Mouse (Mus musculus) E14TG2a.4 (cell line): ENCODE data around the gene Plppr3.
A peak's percentile ranks its signal among the peaks of the same experiment; 100 is the strongest.

Experiments used
- H3K27me3 ChIP-seq: 2 replicates; pipeline ENCODE4 v1.6.1; 2014; ENCODE audit warnings: low read length, control low read depth; ENCODE audit not compliant: insufficient read depth
- H3K36me3 ChIP-seq: 2 replicates; pipeline ENCODE4 v1.6.1; 2014; ENCODE audit warnings: low read length, control low read depth; ENCODE audit not compliant: insufficient read depth
- H3K4me1 ChIP-seq: replicated peaks from 2 replicates; pipeline ENCODE4 v1.6.1; 2014; ENCODE audit warnings: low read depth, low read length, control low read depth
- H3K4me3 ChIP-seq: replicated peaks from 2 replicates; pipeline ENCODE4 v1.5.1; 2014; ENCODE audit warnings: mild to moderate bottlenecking, low read length
- H3K9me3 ChIP-seq: 2 replicates; pipeline ENCODE4 v1.6.1; 2014; ENCODE audit warnings: low read length, control low read depth
- CTCF ChIP-seq: conservative IDR thresholded peaks from 2 replicates; pipeline ENCODE4 v1.5.1; 2014; ENCODE audit warnings: low read length
- NANOG ChIP-seq: IDR thresholded peaks from 2 replicates; pipeline ENCODE4 v1.6.1; 2014; ENCODE audit warnings: borderline replicate concordance, low read length, mixed read lengths
- POU5F1 ChIP-seq: IDR thresholded peaks from 2 replicates; pipeline ENCODE4 v1.6.1; 2014; ENCODE audit warnings: low read length, borderline replicate concordance

Gene Plppr3

GRCm38 (mm10) chr10:79880721-79881120 lies 6.3 kb upstream of the Plppr3 start:
- H3K4me1 ChIP-seq, result peaks cover 68% of the 10 kb centered on the region
- H3K4me3 ChIP-seq, result no peak overlapping the region; the same call in 1 of the 2 replicates
- peaks cover 52% of the 10 kb centered on the region for H3K27me3 ChIP-seq
- no peaks in the 10 kb centered on the region for H3K36me3 ChIP-seq
- TF ChIP-seq POU5F1, result no peak
- TF ChIP-seq NANOG, result no peak
- TF ChIP-seq CTCF, result no peak
- H3K9me3 ChIP-seq, result peaks cover 9% of the 10 kb centered on the region; the same call in 1 of the 2 replicates

- H3K4me3 ChIP-seq, result no peak overlapping the region
- no peaks in the 10 kb centered on the region for H3K36me3 ChIP-seq
- H3K4me1 ChIP-seq, result peaks cover 74% of the 10 kb centered on the region
- peaks cover 9% of the 10 kb centered on the region; the same call in 1 of the 2 replicates for H3K9me3 ChIP-seq
- peaks cover 64% of the 10 kb centered on the region for H3K27me3 ChIP-seq
- TF ChIP-seq CTCF, result no peak
- no peak for TF ChIP-seq NANOG
- TF ChIP-seq POU5F1, result no peak
Observed at GRCm38 (mm10) chr10:79879527-79879926, 5.1 kb upstream of the Plppr3 start.

- Histone ChIP-seq H3K27me3 (peaks cover 74% of the 10 kb centered on the region), H3K4me1 (peaks cover 70% of the 10 kb centered on the region), H3K9me3 (peaks cover 9% of the 10 kb centered on the region; the same call in 1 of the 2 replicates), H3K36me3 (no peaks in the 10 kb centered on the region), H3K4me3 (no peak overlapping the region)
- no peak for TF ChIP-seq POU5F1
- no peak for TF ChIP-seq CTCF
- TF ChIP-seq NANOG, result no peak
Observed at GRCm38 (mm10) chr10:79877757-79878156, 3.3 kb upstream of the Plppr3 start.

GRCm38 (mm10) chr10:79877174-79877573 lies 2.7 kb upstream of the Plppr3 start:
- Histone ChIP-seq H3K4me3 (peak overlapping the region; percentile 3; the same call in 1 of the 2 replicates), H3K4me1 (peaks cover 68% of the 10 kb centered on the region), H3K36me3 (no peaks in the 10 kb centered on the region), H3K27me3 (peaks cover 72% of the 10 kb centered on the region), H3K9me3 (peaks cover 9% of the 10 kb centered on the region; the same call in 1 of the 2 replicates)
- no peak for TF ChIP-seq NANOG
- TF ChIP-seq POU5F1, result no peak
- no peak for TF ChIP-seq CTCF

GRCm38 (mm10) chr10:79873715-79874289 lies 632 bp downstream of the Plppr3 start:
- TF ChIP-seq CTCF, result no peak
- TF ChIP-seq POU5F1, result no peak
- no peak for TF ChIP-seq NANOG
- H3K9me3 ChIP-seq, result peaks cover 9% of the 10 kb centered on the region; the same call in 1 of the 2 replicates
- H3K36me3 ChIP-seq, result no peaks in the 10 kb centered on the region
- peaks cover 65% of the 10 kb centered on the region for H3K27me3 ChIP-seq
- peaks cover 44% of the 10 kb centered on the region for H3K4me1 ChIP-seq
- H3K4me3 ChIP-seq, result peak overlapping the region; percentile 80

GRCm38 (mm10) chr10:79873313-79873712 lies 1.1 kb downstream of the Plppr3 start:
- Histone ChIP-seq H3K27me3 (peaks cover 61% of the 10 kb centered on the region), H3K4me3 (peak overlapping the region; percentile 80; the same call in 1 of the 2 replicates), H3K36me3 (no peaks in the 10 kb centered on the region), H3K4me1 (peaks cover 42% of the 10 kb centered on the region), H3K9me3 (peaks cover 9% of the 10 kb centered on the region; the same call in 1 of the 2 replicates)
- TF ChIP-seq POU5F1, result no peak

- TF ChIP-seq POU5F1 (no peak), NANOG (no peak), CTCF (no peak)
- H3K9me3 ChIP-seq, result peaks cover 9% of the 10 kb centered on the region; the same call in 1 of the 2 replicates
- H3K36me3 ChIP-seq, result no peaks in the 10 kb centered on the region
- H3K4me3 ChIP-seq, result peak overlapping the region; percentile 10; the same call in 1 of the 2 replicates
- peaks cover 38% of the 10 kb centered on the region for H3K4me1 ChIP-seq
- peaks cover 59% of the 10 kb centered on the region for H3K27me3 ChIP-seq
Observed at GRCm38 (mm10) chr10:79872862-79873261, 1.6 kb downstream of the Plppr3 start.

- Histone ChIP-seq H3K4me3 (no peak overlapping the region), H3K9me3 (peaks cover 6% of the 10 kb centered on the region; the same call in 1 of the 2 replicates), H3K36me3 (no peaks in the 10 kb centered on the region), H3K27me3 (peaks cover 50% of the 10 kb centered on the region), H3K4me1 (peaks cover 36% of the 10 kb centered on the region)
- TF ChIP-seq CTCF (no peak), POU5F1 (no peak), NANOG (no peak)
Observed at GRCm38 (mm10) chr10:79871845-79872244, 2.6 kb downstream of the Plppr3 start.
